Mouse (Mus musculus): ENCODE data around the gene Mfap3l. TPM values are rescaled to one million over a fixed set of nuclear protein-coding genes. Genes with fewer than 3 reads are reported as not detected.
A peak's percentile ranks its signal among the peaks of the same experiment; 100 is the strongest.
"Not testable (repeated sequence)": the region's sequence is repeated elsewhere in the genome, so short reads cannot be mapped to it uniquely, and the experiment has no call there.

Gene Mfap3l
- polyA plus RNA-seq, 1 experiment from 2014 or later, result 1.7 TPM

GRCm38 (mm10) chr8:60643416-60644020 is 10.9 kb downstream of the Mfap3l start:
- WGBS, result 85% methylated on average over 6 of the region's 6 CpGs
- Histone ChIP-seq H3K9me3 (ENCODE audit: control insufficient read depth, low read length) (no peaks in the 10 kb centered on the region), H3K4me3 (ENCODE audit: low read depth, low read length) (no peak overlapping the region), H3K27me3 (ENCODE audit: control insufficient read depth, insufficient read depth, low read length) (no peaks in the 10 kb centered on the region), H3K4me2 (ENCODE audit: low read depth, low read length, severe bottlenecking) (no peak overlapping the region), H3K36me3 (ENCODE audit: control insufficient read depth, insufficient read depth, low read length) (no peaks in the 10 kb centered on the region), H3K9ac (ENCODE audit: low read length) (no peak overlapping the region), H3K27ac (ENCODE audit: low read depth, low read length) (no peak overlapping the region), H3K4me1 (replicated peaks; ENCODE audit: control insufficient read depth, insufficient read depth, low read length) (no peaks in the 10 kb centered on the region)
- no peak for DNase-seq (ENCODE audit: low spot score)
- no peak for ATAC-seq (replicated peaks; ENCODE audit: low FRiP score)

- no peak overlapping the region for H3K4me2 ChIP-seq (ENCODE audit: low read depth, low read length, severe bottlenecking)
- no peak overlapping the region for H3K4me3 ChIP-seq (ENCODE audit: low read depth, low read length)
- no peaks in the 10 kb centered on the region for H3K36me3 ChIP-seq (ENCODE audit: control insufficient read depth, insufficient read depth, low read length)
- WGBS, result 71% methylated on average over 4 of the region's 4 CpGs
- H3K9me3 ChIP-seq (ENCODE audit: control insufficient read depth, low read length), result no peaks in the 10 kb centered on the region
- H3K27me3 ChIP-seq (ENCODE audit: control insufficient read depth, insufficient read depth, low read length), result no peaks in the 10 kb centered on the region
- no peak overlapping the region for H3K9ac ChIP-seq (ENCODE audit: low read length)
- H3K4me1 ChIP-seq (replicated peaks; ENCODE audit: control insufficient read depth, insufficient read depth, low read length), result no peaks in the 10 kb centered on the region
- no peak for DNase-seq (ENCODE audit: low spot score)
- ATAC-seq (replicated peaks; ENCODE audit: low FRiP score), result peak; percentile 55; the same call in 1 of the 2 replicates
- H3K27ac ChIP-seq (ENCODE audit: low read depth, low read length), result no peak overlapping the region
Measured at GRCm38 (mm10) chr8:60645164-60645563, 12.5 kb downstream of the Mfap3l start.

GRCm38 (mm10) chr8:60645911-60646310 is 13.3 kb downstream of the Mfap3l start:
- 88% methylated on average over 3 of the region's 3 CpGs for WGBS
- H3K27ac ChIP-seq (ENCODE audit: low read depth, low read length), result no peak overlapping the region

GRCm38 (mm10) chr8:60647291-60647690 is 14.7 kb downstream of the Mfap3l start:
- H3K4me2 ChIP-seq (ENCODE audit: low read depth, low read length, severe bottlenecking), result no peak overlapping the region
- DNase-seq (ENCODE audit: low spot score), result no peak
- no peaks in the 10 kb centered on the region for H3K9me3 ChIP-seq (ENCODE audit: control insufficient read depth, low read length)
- ATAC-seq (replicated peaks; ENCODE audit: low FRiP score), result no peak
- H3K27ac ChIP-seq (ENCODE audit: low read depth, low read length), result no peak overlapping the region
- no peaks in the 10 kb centered on the region for H3K4me1 ChIP-seq (replicated peaks; ENCODE audit: control insufficient read depth, insufficient read depth, low read length)
- H3K9ac ChIP-seq (ENCODE audit: low read length), result no peak overlapping the region
- H3K4me3 ChIP-seq (ENCODE audit: low read depth, low read length), result no peak overlapping the region
- no peaks in the 10 kb centered on the region for H3K36me3 ChIP-seq (ENCODE audit: control insufficient read depth, insufficient read depth, low read length)
- no peaks in the 10 kb centered on the region for H3K27me3 ChIP-seq (ENCODE audit: control insufficient read depth, insufficient read depth, low read length)
- 94% methylated on average over 3 of the region's 3 CpGs for WGBS

More at GRCm38 (mm10) chr8:60645911-60646310, 13.3 kb downstream of the Mfap3l start:
- no peak for ATAC-seq (replicated peaks; ENCODE audit: low FRiP score)
- no peaks in the 10 kb centered on the region for H3K4me1 ChIP-seq (replicated peaks; ENCODE audit: control insufficient read depth, insufficient read depth, low read length)
- H3K27me3 ChIP-seq (ENCODE audit: control insufficient read depth, insufficient read depth, low read length), result no peaks in the 10 kb centered on the region
- no peak for DNase-seq (ENCODE audit: low spot score)
- no peaks in the 10 kb centered on the region for H3K9me3 ChIP-seq (ENCODE audit: control insufficient read depth, low read length)
- H3K4me2 ChIP-seq (ENCODE audit: low read depth, low read length, severe bottlenecking), result no peak overlapping the region
- no peak overlapping the region for H3K4me3 ChIP-seq (ENCODE audit: low read depth, low read length)
- H3K9ac ChIP-seq (ENCODE audit: low read length), result no peak overlapping the region
- no peaks in the 10 kb centered on the region for H3K36me3 ChIP-seq (ENCODE audit: control insufficient read depth, insufficient read depth, low read length)

- no peaks in the 10 kb centered on the region for H3K4me1 ChIP-seq (replicated peaks; ENCODE audit: control insufficient read depth, insufficient read depth, low read length)
- no peaks in the 10 kb centered on the region for H3K36me3 ChIP-seq (ENCODE audit: control insufficient read depth, insufficient read depth, low read length)
- no peak overlapping the region for H3K4me2 ChIP-seq (ENCODE audit: low read depth, low read length, severe bottlenecking)
- no peak for ATAC-seq (replicated peaks; ENCODE audit: low FRiP score)
- no peak overlapping the region for H3K4me3 ChIP-seq (ENCODE audit: low read depth, low read length)
- WGBS, result 76% methylated on average over 1 of the region's 1 CpGs
- H3K9ac ChIP-seq (ENCODE audit: low read length), result no peak overlapping the region
- H3K27me3 ChIP-seq (ENCODE audit: control insufficient read depth, insufficient read depth, low read length), result no peaks in the 10 kb centered on the region
- H3K27ac ChIP-seq (ENCODE audit: low read depth, low read length), result no peak overlapping the region
- H3K9me3 ChIP-seq (ENCODE audit: control insufficient read depth, low read length), result no peaks in the 10 kb centered on the region
- no peak for DNase-seq (ENCODE audit: low spot score)
Measured at GRCm38 (mm10) chr8:60649081-60649480, 16.5 kb downstream of the Mfap3l start.

GRCm38 (mm10) chr8:60650119-60650518 is 17.5 kb downstream of the Mfap3l start:
- Histone ChIP-seq H3K9me3 (ENCODE audit: control insufficient read depth, low read length) (no peaks in the 10 kb centered on the region), H3K9ac (ENCODE audit: low read length) (no peak overlapping the region), H3K27ac (ENCODE audit: low read depth, low read length) (no peak overlapping the region), H3K36me3 (ENCODE audit: control insufficient read depth, insufficient read depth, low read length) (no peaks in the 10 kb centered on the region), H3K4me2 (ENCODE audit: low read depth, low read length, severe bottlenecking) (no peak overlapping the region), H3K27me3 (ENCODE audit: control insufficient read depth, insufficient read depth, low read length) (no peaks in the 10 kb centered on the region), H3K4me3 (ENCODE audit: low read depth, low read length) (no peak overlapping the region), H3K4me1 (replicated peaks; ENCODE audit: control insufficient read depth, insufficient read depth, low read length) (no peaks in the 10 kb centered on the region)
- ATAC-seq (replicated peaks; ENCODE audit: low FRiP score) (no peak), DNase-seq (ENCODE audit: low spot score) (no peak)
- WGBS, result 88% methylated on average over 4 of the region's 4 CpGs

GRCm38 (mm10) chr8:60657425-60658113 is 24.9 kb downstream of the Mfap3l start:
- Histone ChIP-seq H3K9me3 (ENCODE audit: control insufficient read depth, low read length) (no peaks in the 10 kb centered on the region), H3K4me2 (ENCODE audit: low read depth, low read length, severe bottlenecking) (no peak overlapping the region; the same call in 1 of the 2 replicates), H3K27ac (ENCODE audit: low read depth, low read length) (peak overlapping the region; percentile 48), H3K9ac (ENCODE audit: low read length) (no peak overlapping the region), H3K4me1 (replicated peaks; ENCODE audit: control insufficient read depth, insufficient read depth, low read length) (peaks cover 3% of the 10 kb centered on the region; the same call in 1 of the 2 replicates), H3K36me3 (ENCODE audit: control insufficient read depth, insufficient read depth, low read length) (no peaks in the 10 kb centered on the region), H3K27me3 (ENCODE audit: control insufficient read depth, insufficient read depth, low read length) (no peaks in the 10 kb centered on the region), H3K4me3 (ENCODE audit: low read depth, low read length) (no peak overlapping the region)
- DNase-seq (ENCODE audit: low spot score) (no peak), ATAC-seq (replicated peaks; ENCODE audit: low FRiP score) (peak; percentile 90)
- WGBS, result 40% methylated on average over 6 of the region's 6 CpGs

- DNase-seq (ENCODE audit: low spot score) (no peak), ATAC-seq (replicated peaks; ENCODE audit: low FRiP score) (peak; percentile 68)
- Histone ChIP-seq H3K36me3 (ENCODE audit: control insufficient read depth, insufficient read depth, low read length) (no peaks in the 10 kb centered on the region), H3K4me2 (ENCODE audit: low read depth, low read length, severe bottlenecking) (no peak overlapping the region; the same call in 1 of the 2 replicates), H3K27me3 (ENCODE audit: control insufficient read depth, insufficient read depth, low read length) (no peaks in the 10 kb centered on the region), H3K4me1 (replicated peaks; ENCODE audit: control insufficient read depth, insufficient read depth, low read length) (peaks cover 3% of the 10 kb centered on the region; the same call in 1 of the 2 replicates), H3K27ac (ENCODE audit: low read depth, low read length) (peak overlapping the region; percentile 9; the same call in 1 of the 2 replicates), H3K4me3 (ENCODE audit: low read depth, low read length) (no peak overlapping the region), H3K9ac (ENCODE audit: low read length) (no peak overlapping the region), H3K9me3 (ENCODE audit: control insufficient read depth, low read length) (no peaks in the 10 kb centered on the region)
- WGBS, result 58% methylated on average over 6 of the region's 6 CpGs
Measured at GRCm38 (mm10) chr8:60658114-60658500, 25.5 kb downstream of the Mfap3l start.

GRCm38 (mm10) chr8:60658686-60659085 is 26.1 kb downstream of the Mfap3l start:
- H3K4me1 ChIP-seq (replicated peaks; ENCODE audit: control insufficient read depth, insufficient read depth, low read length); H3K9ac ChIP-seq (ENCODE audit: low read length); H3K27me3 ChIP-seq (ENCODE audit: control insufficient read depth, insufficient read depth, low read length); H3K9me3 ChIP-seq (ENCODE audit: control insufficient read depth, low read length); ATAC-seq (replicated peaks; ENCODE audit: low FRiP score); H3K36me3 ChIP-seq (ENCODE audit: control insufficient read depth, insufficient read depth, low read length); H3K4me3 ChIP-seq (ENCODE audit: low read depth, low read length); DNase-seq (ENCODE audit: low spot score); H3K27ac ChIP-seq (ENCODE audit: low read depth, low read length); H3K4me2 ChIP-seq (ENCODE audit: low read depth, low read length, severe bottlenecking): not testable (repeated sequence)
- WGBS, result 61% methylated on average over 2 of the region's 2 CpGs

Measured in forebrain, embryonic 11.5 days (tissue).